Mouse (Mus musculus): ENCODE results near the gene Arl8b. TPM values are rescaled to one million over a fixed set of nuclear protein-coding genes. Genes with fewer than 3 reads are reported as not detected.

The Arl8b gene
- polyA plus RNA-seq, 1 experiment, result 114 TPM

DNA sequence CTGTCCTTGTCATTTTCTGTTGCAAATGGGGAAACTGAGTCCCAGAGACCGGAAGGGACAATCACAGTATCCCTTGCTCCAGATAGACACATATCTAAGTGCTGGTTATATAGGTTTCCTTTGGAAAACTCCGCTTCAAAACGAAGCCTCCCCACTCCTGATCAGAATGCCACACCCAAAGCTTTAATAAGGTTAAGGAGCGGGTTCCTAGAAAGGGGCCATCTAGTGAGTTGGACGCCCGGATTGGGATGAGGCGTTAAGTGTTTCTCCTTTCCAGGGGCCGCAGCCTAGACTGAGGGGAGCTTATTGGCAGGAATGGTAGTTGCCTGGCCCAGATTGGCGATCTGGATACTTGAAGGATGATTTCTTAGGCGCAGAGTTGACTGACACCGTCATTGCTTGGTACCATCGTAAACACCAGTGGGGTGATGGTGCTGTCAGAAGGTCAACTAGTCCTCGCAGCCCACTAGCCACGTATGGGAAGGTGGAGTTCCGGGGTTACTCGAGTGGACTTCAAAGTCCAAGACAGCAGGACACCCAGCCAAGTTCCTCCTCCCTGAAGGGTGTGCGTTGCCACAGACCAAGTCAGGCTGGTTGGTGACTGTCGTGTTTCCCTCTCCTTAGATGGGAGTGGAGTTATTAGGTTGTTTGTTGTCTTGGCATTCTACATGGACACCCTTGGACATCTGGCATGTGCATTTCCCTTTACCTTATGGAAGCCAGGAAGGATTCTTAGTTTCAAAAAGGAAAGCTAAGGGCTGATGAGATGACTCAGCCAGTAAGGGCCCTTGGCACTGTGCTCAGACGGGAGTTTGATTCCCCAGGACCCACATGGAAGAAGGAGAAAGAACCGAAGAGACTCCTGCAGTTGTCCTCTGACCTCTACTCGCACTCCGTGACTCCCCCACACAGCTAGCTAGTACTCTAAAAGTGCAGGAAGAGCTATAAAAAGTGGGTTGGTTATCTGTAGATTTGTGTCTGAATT lies 46.8 kb downstream of the Arl8b start:
- no peak for TF ChIP-seq CTCF (IDR thresholded peaks at IDR 0.05; ENCODE audit: low read depth, low read length)

GRCm38 (mm10) chr6:108832170-108832569 lies 49.3 kb downstream of the Arl8b start:
- H3K4me1 ChIP-seq (ENCODE audit: control insufficient read depth, insufficient read depth, low read length), result peaks cover 52% of the 10 kb centered on the region
- TF ChIP-seq CTCF (IDR thresholded peaks at IDR 0.05; ENCODE audit: low read depth, low read length), result no peak
- TF ChIP-seq POLR2A (IDR thresholded peaks at IDR 0.05; ENCODE audit: borderline replicate concordance, low read depth, low read length), result no peak
- H3K4me3 ChIP-seq (ENCODE audit: insufficient read depth, low read length), result peak overlapping the region; percentile 32
- H3K27ac ChIP-seq (ENCODE audit: insufficient read depth, low read depth, low read length), result peak overlapping the region; percentile 33

More for the DNA sequence above, 46.8 kb downstream of the Arl8b start:
- H3K4me3 ChIP-seq (ENCODE audit: insufficient read depth, low read length), result peak overlapping the region; percentile 83
- peaks cover 42% of the 10 kb centered on the region for H3K4me1 ChIP-seq (ENCODE audit: control insufficient read depth, insufficient read depth, low read length)
- H3K27ac ChIP-seq (ENCODE audit: insufficient read depth, low read depth, low read length), result peak overlapping the region; percentile 84

DNA sequence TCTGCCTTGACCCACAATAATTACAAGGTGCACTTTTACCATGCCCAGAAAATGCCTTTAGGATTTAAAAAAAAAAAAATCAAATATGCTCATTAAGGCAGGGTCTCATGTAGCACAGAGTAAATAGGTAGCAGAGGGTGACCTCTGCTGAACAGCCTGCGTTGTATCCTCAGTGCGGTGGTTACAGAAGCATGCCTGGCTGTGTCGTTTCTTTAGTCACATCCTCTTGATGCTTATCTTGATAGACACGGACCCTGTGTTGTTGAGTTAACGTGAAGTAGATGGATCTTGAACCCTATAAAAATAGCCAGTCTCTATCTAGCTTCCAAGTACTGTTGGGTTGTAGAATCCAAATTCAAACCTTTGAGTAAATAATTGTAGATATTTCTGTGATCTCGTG lies 50.1 kb downstream of the Arl8b start:
- no peak overlapping the region for H3K27ac ChIP-seq (ENCODE audit: insufficient read depth, low read depth, low read length)
- no peak overlapping the region for H3K4me3 ChIP-seq (ENCODE audit: insufficient read depth, low read length)
- TF ChIP-seq POLR2A (IDR thresholded peaks at IDR 0.05; ENCODE audit: borderline replicate concordance, low read depth, low read length) (no peak), CTCF (IDR thresholded peaks at IDR 0.05; ENCODE audit: low read depth, low read length) (no peak)
- H3K4me1 ChIP-seq (ENCODE audit: control insufficient read depth, insufficient read depth, low read length), result peaks cover 55% of the 10 kb centered on the region

DNA sequence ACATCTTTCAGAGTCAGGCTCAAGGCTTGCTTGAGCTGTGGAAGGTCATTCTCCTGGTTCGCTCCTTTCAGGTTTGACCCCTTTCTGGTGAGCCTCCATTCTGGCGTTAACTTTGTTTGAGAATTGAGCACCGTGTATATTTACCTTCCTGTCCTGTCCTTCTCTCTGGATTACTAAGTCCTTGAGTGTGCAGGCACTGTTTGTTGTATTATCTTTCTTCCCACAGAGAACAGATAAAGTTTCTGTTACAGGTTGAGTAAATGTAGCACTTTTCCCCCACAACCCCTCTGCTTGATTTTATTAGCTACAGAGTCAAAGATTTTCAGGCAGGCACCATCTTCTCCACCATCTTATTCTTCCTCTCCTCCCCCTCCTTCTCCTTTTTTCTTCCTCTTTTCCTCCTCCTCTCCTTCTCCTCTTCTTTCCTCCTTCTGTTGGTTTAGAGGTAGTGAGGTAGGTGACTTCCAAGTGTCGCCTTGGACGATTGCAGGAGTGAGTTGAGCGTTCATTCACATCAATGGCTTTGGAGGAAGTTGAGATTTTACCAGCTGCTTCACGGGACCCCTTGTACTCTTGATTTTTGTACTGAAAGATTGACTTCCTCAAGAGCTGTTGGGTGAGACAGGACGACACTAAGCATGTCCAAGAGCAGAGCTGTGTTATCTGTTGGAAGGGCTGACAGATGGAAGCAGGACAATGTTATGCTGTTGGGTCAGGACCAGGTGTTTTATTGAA lies 51.2 kb downstream of the Arl8b start:
- no peak for TF ChIP-seq POLR2A (IDR thresholded peaks at IDR 0.05; ENCODE audit: borderline replicate concordance, low read depth, low read length)
- no peak for TF ChIP-seq CTCF (IDR thresholded peaks at IDR 0.05; ENCODE audit: low read depth, low read length)
- Histone ChIP-seq H3K4me1 (ENCODE audit: control insufficient read depth, insufficient read depth, low read length) (peaks cover 58% of the 10 kb centered on the region), H3K27ac (ENCODE audit: insufficient read depth, low read depth, low read length) (0 out of 2 replicates have a peak overlapping the region, but pooled peaks have one; percentile 2), H3K4me3 (ENCODE audit: insufficient read depth, low read length) (no peak overlapping the region)

GRCm38 (mm10) chr6:108835765-108836691 lies 53.1 kb downstream of the Arl8b start:
- H3K4me3 ChIP-seq (ENCODE audit: insufficient read depth, low read length), result peak overlapping the region; percentile 29; the same call in 1 of the 2 replicates
- peak overlapping the region; percentile 49 for H3K27ac ChIP-seq (ENCODE audit: insufficient read depth, low read depth, low read length)
- TF ChIP-seq POLR2A (IDR thresholded peaks at IDR 0.05; ENCODE audit: borderline replicate concordance, low read depth, low read length) (no peak), CTCF (IDR thresholded peaks at IDR 0.05; ENCODE audit: low read depth, low read length) (no peak)
- H3K4me1 ChIP-seq (ENCODE audit: control insufficient read depth, insufficient read depth, low read length), result peaks cover 58% of the 10 kb centered on the region

DNA sequence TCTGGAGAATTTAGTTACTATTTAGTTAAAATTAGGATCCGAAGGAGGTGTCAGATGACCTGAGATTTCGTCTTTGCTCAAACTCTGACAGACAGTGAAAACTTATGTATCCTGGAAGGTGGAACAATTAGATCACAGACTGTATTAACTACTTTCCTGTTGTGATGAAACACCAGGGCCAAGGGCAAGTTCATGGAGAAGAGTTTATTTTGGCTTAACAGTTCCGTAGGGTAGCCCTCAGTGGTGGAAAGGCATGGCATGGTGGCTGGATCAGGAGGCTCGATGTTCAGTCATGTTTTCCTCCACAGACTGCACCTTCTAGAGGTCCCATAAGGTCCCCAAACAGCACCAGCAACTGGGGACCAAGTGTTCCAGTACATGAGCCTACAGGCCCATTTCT lies 54.2 kb downstream of the Arl8b start:
- Histone ChIP-seq H3K27ac (ENCODE audit: insufficient read depth, low read depth, low read length) (no peak overlapping the region), H3K4me1 (ENCODE audit: control insufficient read depth, insufficient read depth, low read length) (peaks cover 51% of the 10 kb centered on the region), H3K4me3 (ENCODE audit: insufficient read depth, low read length) (no peak overlapping the region)
- TF ChIP-seq POLR2A (IDR thresholded peaks at IDR 0.05; ENCODE audit: borderline replicate concordance, low read depth, low read length), result no peak
- no peak for TF ChIP-seq CTCF (IDR thresholded peaks at IDR 0.05; ENCODE audit: low read depth, low read length)

DNA sequence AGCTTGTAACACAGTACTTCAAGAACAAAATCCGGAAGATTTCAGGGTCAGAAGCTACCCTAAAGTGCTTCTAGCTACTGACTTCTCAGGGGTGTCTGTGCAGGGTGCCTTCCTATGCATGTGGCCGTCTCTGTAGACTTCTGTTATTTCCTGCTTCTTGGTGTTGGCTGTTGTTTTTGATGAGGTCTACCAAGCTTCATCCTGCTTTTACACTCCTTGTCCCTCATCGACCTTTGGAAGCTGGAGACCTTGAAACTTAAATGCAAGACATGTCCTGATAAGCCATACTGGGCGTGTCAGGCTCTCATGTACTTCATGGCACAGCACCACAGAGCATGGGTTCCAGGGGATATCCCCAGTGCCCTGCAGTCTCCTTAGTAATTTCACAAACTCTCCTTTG lies 55.1 kb downstream of the Arl8b start:
- Histone ChIP-seq H3K27ac (ENCODE audit: insufficient read depth, low read depth, low read length) (no peak overlapping the region), H3K4me3 (ENCODE audit: insufficient read depth, low read length) (no peak overlapping the region), H3K4me1 (ENCODE audit: control insufficient read depth, insufficient read depth, low read length) (peaks cover 51% of the 10 kb centered on the region)
- TF ChIP-seq POLR2A (IDR thresholded peaks at IDR 0.05; ENCODE audit: borderline replicate concordance, low read depth, low read length) (no peak), CTCF (IDR thresholded peaks at IDR 0.05; ENCODE audit: low read depth, low read length) (no peak)

- no peak for TF ChIP-seq POLR2A (IDR thresholded peaks at IDR 0.05; ENCODE audit: borderline replicate concordance, low read depth, low read length)
- no peak for TF ChIP-seq CTCF (IDR thresholded peaks at IDR 0.05; ENCODE audit: low read depth, low read length)
- Histone ChIP-seq H3K27ac (ENCODE audit: insufficient read depth, low read depth, low read length) (no peak overlapping the region), H3K4me3 (ENCODE audit: insufficient read depth, low read length) (no peak overlapping the region), H3K4me1 (ENCODE audit: control insufficient read depth, insufficient read depth, low read length) (peaks cover 50% of the 10 kb centered on the region)
These were observed 56.5 kb downstream of the Arl8b start for GRCm38 (mm10) chr6:108839432-108839831.

All from bone marrow macrophage, adult 2 months (primary cell).